Mouse (Mus musculus) heart, adult 11 months (tissue): ENCODE data around the gene Trim71.
A peak's percentile ranks its signal among the peaks of the same experiment; 100 is the strongest.
"Not testable (repeated sequence)": the region's sequence is repeated elsewhere in the genome, so short reads cannot be mapped to it uniquely, and the experiment has no call there.

Source experiments
- DNase-seq: peaks from one replicate; pipeline ENCODE4 v3.0.0; 2022

The Trim71 gene

GRCm38 (mm10) chr9:114525073-114525633, 39.0 kb downstream of the Trim71 start:
- DNase-seq, result peak; percentile 76

- no peak for DNase-seq
Measured at GRCm38 (mm10) chr9:114522501-114522900, 41.7 kb downstream of the Trim71 start.

- DNase-seq, result no peak
Measured at GRCm38 (mm10) chr9:114522041-114522440, 42.1 kb downstream of the Trim71 start.

GRCm38 (mm10) chr9:114520529-114520928, 43.6 kb downstream of the Trim71 start:
- not testable (repeated sequence) for DNase-seq

GRCm38 (mm10) chr9:114518812-114519477, 45.2 kb downstream of the Trim71 start:
- no peak for DNase-seq

GRCm38 (mm10) chr9:114517924-114518497, 46.2 kb downstream of the Trim71 start:
- no peak for DNase-seq

GRCm38 (mm10) chr9:114515364-114515763, 48.8 kb downstream of the Trim71 start, which contains the start of gene C130032M10Rik:
C130032M10Rik (plus strand) TSS chr9:114515697.
- DNase-seq, result peak; percentile 83

GRCm38 (mm10) chr9:114512831-114513230, 51.3 kb downstream of the Trim71 start:
- peak; percentile 87 for DNase-seq

GRCm38 (mm10) chr9:114509785-114510184, 54.4 kb downstream of the Trim71 start:
- peak; percentile 84 for DNase-seq

GRCm38 (mm10) chr9:114507421-114507820, 56.7 kb downstream of the Trim71 start:
- DNase-seq, result no peak

- DNase-seq, result no peak
Measured at GRCm38 (mm10) chr9:114506564-114506963, 57.6 kb downstream of the Trim71 start.

GRCm38 (mm10) chr9:114504816-114505215, 59.4 kb downstream of the Trim71 start, which contains the start of gene Ccr4:
Ccr4 (minus strand) TSS chr9:114504916.
- DNase-seq, result no peak

- DNase-seq, result no peak
Measured at GRCm38 (mm10) chr9:114502711-114503427, 61.3 kb downstream of the Trim71 start.

GRCm38 (mm10) chr9:114501913-114502312, 62.3 kb downstream of the Trim71 start:
- DNase-seq, result no peak

- DNase-seq, result no peak
Measured at GRCm38 (mm10) chr9:114501111-114501510, 63.1 kb downstream of the Trim71 start.

GRCm38 (mm10) chr9:114499783-114500515, 64.2 kb downstream of the Trim71 start:
- peak; percentile 88 for DNase-seq

- DNase-seq, result peak; percentile 90
Measured at GRCm38 (mm10) chr9:114498218-114498617, 66.0 kb downstream of the Trim71 start.

GRCm38 (mm10) chr9:114496469-114496868, 67.7 kb downstream of the Trim71 start:
- no peak for DNase-seq

GRCm38 (mm10) chr9:114487481-114488258, 76.5 kb downstream of the Trim71 start:
- DNase-seq, result peak; percentile 74

- DNase-seq, result no peak
Measured at GRCm38 (mm10) chr9:114486808-114487207, 77.4 kb downstream of the Trim71 start.

GRCm38 (mm10) chr9:114484771-114485170, 79.4 kb downstream of the Trim71 start:
- no peak for DNase-seq

GRCm38 (mm10) chr9:114480940-114481339, 83.2 kb downstream of the Trim71 start:
- DNase-seq, result no peak
